Mouse (Mus musculus) neural tube, embryonic 12.5 days (tissue): ENCODE measurements around the gene Gm10518. TPM values are rescaled to one million over a fixed set of nuclear protein-coding genes. Genes with fewer than 3 reads are reported as not detected.

Experiments used
- ATAC-seq: fragments of 200-750 bp; cut with Nextera tagmentation; 2 replicates; pipeline ENCODE4 v1.8.0; 2017; ENCODE audit warnings: low read depth, mild to moderate bottlenecking, moderate TSS enrichment, moderate library complexity; ENCODE audit not compliant: low FRiP score
- H3K27ac ChIP-seq: fragments of 300-500 bp; sonication (generic); 2 replicates; pipeline ENCODE4 v1.5.1; 2016
- H3K27me3 ChIP-seq: fragments of 300-500 bp; sonication (generic); replicated peaks from 2 replicates; pipeline ENCODE4 v1.6.1; 2016; ENCODE audit warnings: mild to moderate bottlenecking
- H3K36me3 ChIP-seq: fragments of 300-500 bp; sonication (generic); 2 replicates; pipeline ENCODE4 v1.6.1; 2016; ENCODE audit warnings: mild to moderate bottlenecking
- H3K4me1 ChIP-seq: fragments of 300-500 bp; sonication (generic); 2 replicates; pipeline ENCODE4 v1.6.1; 2016
- H3K4me2 ChIP-seq: fragments of 300-500 bp; sonication (generic); replicated peaks from 2 replicates; pipeline ENCODE4 v1.6.1; 2016; ENCODE audit warnings: mild to moderate bottlenecking
- H3K4me3 ChIP-seq: fragments of 300-500 bp; sonication (generic); 2 replicates; pipeline ENCODE4 v1.5.1; 2016
- H3K9ac ChIP-seq: fragments of 300-500 bp; sonication (generic); 2 replicates; pipeline ENCODE4 v1.6.1; 2016; ENCODE audit warnings: mild to moderate bottlenecking
- H3K9me3 ChIP-seq: fragments of 300-500 bp; sonication (generic); 2 replicates; pipeline ENCODE4 v1.6.1; 2016; ENCODE audit warnings: mild to moderate bottlenecking
- WGBS: fragments of 180-500 bp; shearing (Covaris S2); methylation state at CpG from one replicate; pipeline ENCODE4 v1.1.7; 2016; 5-methylcytosine and 5-hydroxymethylcytosine counted together
- polyA plus RNA-seq: library from polyadenylated mRNA; unstranded; fragments of >200 nt; fragmentation: Nextera tagmentation; extraction: Ambion mirVana; gene quantifications from 2 replicates; pipeline ENCODE4 v1.2.1, GENCODE M21; 2016

Gm10518 gene
- polyA plus RNA-seq, 1 experiment from 2014 or later = 0.18 TPM

GRCm38 (mm10) chr1:179842568-179842967, 39.4 kb downstream of the Gm10518 start:
- Histone ChIP-seq H3K27ac (no peak overlapping the region), H3K4me3 (no peak overlapping the region), H3K4me2 (no peak overlapping the region), H3K9me3 (no peaks in the 10 kb centered on the region), H3K36me3 (no peaks in the 10 kb centered on the region), H3K27me3 (no peaks in the 10 kb centered on the region), H3K4me1 (no peaks in the 10 kb centered on the region), H3K9ac (no peak overlapping the region)
- WGBS = 90% methylated on average over 7 of the region's 7 CpGs
- ATAC-seq = no peak

GRCm38 (mm10) chr1:179843981-179844380, 40.8 kb downstream of the Gm10518 start:
- WGBS = 44% methylated on average over 3 of the region's 3 CpGs
- Histone ChIP-seq H3K4me3 (no peak overlapping the region), H3K4me2 (no peak overlapping the region), H3K27ac (no peak overlapping the region), H3K4me1 (no peaks in the 10 kb centered on the region), H3K27me3 (no peaks in the 10 kb centered on the region), H3K9ac (no peak overlapping the region), H3K9me3 (no peaks in the 10 kb centered on the region), H3K36me3 (no peaks in the 10 kb centered on the region)
- no peak for ATAC-seq

GRCm38 (mm10) chr1:179844894-179845293, 41.7 kb downstream of the Gm10518 start:
- Histone ChIP-seq H3K27ac (no peak overlapping the region), H3K27me3 (no peaks in the 10 kb centered on the region), H3K4me3 (no peak overlapping the region), H3K9ac (no peak overlapping the region), H3K36me3 (no peaks in the 10 kb centered on the region), H3K4me1 (no peaks in the 10 kb centered on the region), H3K4me2 (no peak overlapping the region), H3K9me3 (no peaks in the 10 kb centered on the region)
- ATAC-seq = peak; percentile 63
- 22% methylated on average over 5 of the region's 5 CpGs for WGBS

- H3K9ac ChIP-seq = no peak overlapping the region
- 83% methylated on average over 16 of the region's 16 CpGs for WGBS
- H3K4me2 ChIP-seq = no peak overlapping the region
- H3K27ac ChIP-seq = no peak overlapping the region
- no peak for ATAC-seq
- H3K36me3 ChIP-seq = no peaks in the 10 kb centered on the region
- no peaks in the 10 kb centered on the region for H3K9me3 ChIP-seq
- H3K4me3 ChIP-seq = no peak overlapping the region
- H3K27me3 ChIP-seq = no peaks in the 10 kb centered on the region
- no peaks in the 10 kb centered on the region for H3K4me1 ChIP-seq
These were observed 42.8 kb downstream of the Gm10518 start for GRCm38 (mm10) chr1:179845832-179846499.

- Histone ChIP-seq H3K27ac (no peak overlapping the region), H3K4me2 (no peak overlapping the region), H3K9ac (no peak overlapping the region), H3K27me3 (no peaks in the 10 kb centered on the region), H3K9me3 (no peaks in the 10 kb centered on the region), H3K4me1 (no peaks in the 10 kb centered on the region), H3K4me3 (no peak overlapping the region), H3K36me3 (no peaks in the 10 kb centered on the region)
- WGBS = 57% methylated on average over 7 of the region's 7 CpGs
- ATAC-seq = no peak
These were observed 44.0 kb downstream of the Gm10518 start for GRCm38 (mm10) chr1:179847173-179847572.

GRCm38 (mm10) chr1:179847759-179848389, 44.7 kb downstream of the Gm10518 start:
- Histone ChIP-seq H3K4me1 (no peaks in the 10 kb centered on the region), H3K9me3 (no peaks in the 10 kb centered on the region), H3K4me3 (peak overlapping the region; percentile 32), H3K27me3 (no peaks in the 10 kb centered on the region), H3K9ac (peak overlapping the region; percentile 38), H3K27ac (no peak overlapping the region), H3K36me3 (no peaks in the 10 kb centered on the region), H3K4me2 (peak overlapping the region; percentile 67)
- ATAC-seq = peak; percentile 66
- 3% methylated on average over 20 of the region's 20 CpGs for WGBS

- WGBS = 36% methylated on average over 4 of the region's 4 CpGs
- Histone ChIP-seq H3K4me1 (no peaks in the 10 kb centered on the region), H3K27me3 (no peaks in the 10 kb centered on the region), H3K9me3 (no peaks in the 10 kb centered on the region), H3K4me3 (no peak overlapping the region), H3K4me2 (no peak overlapping the region), H3K9ac (no peak overlapping the region), H3K36me3 (no peaks in the 10 kb centered on the region), H3K27ac (no peak overlapping the region)
- no peak for ATAC-seq
These were observed 50.2 kb downstream of the Gm10518 start for GRCm38 (mm10) chr1:179853421-179853820.

Other genes starting within 250 kb of the Gm10518 start
- gene Sccpdh, start 135.2 kb upstream of the Gm10518 start, polyA plus RNA-seq = 121 and 124 TPM in 2 replicates
- gene Kif28, start 58.1 kb upstream of the Gm10518 start, polyA plus RNA-seq = 0.06 TPM in 1 of 2 replicates, not detected in the other
- gene Ahctf1, start 304 bp downstream of the Gm10518 start, polyA plus RNA-seq = 25.4 and 28.5 TPM in 2 replicates
- gene Cdc42bpa, start 157.1 kb downstream of the Gm10518 start, polyA plus RNA-seq = 17.8 and 19.1 TPM in 2 replicates